Mouse (Mus musculus) skeletal muscle tissue, postnatal 0 days (tissue): ENCODE measurements around the gene Ski. TPM values are rescaled to one million over a fixed set of nuclear protein-coding genes. Genes with fewer than 3 reads are reported as not detected.

Experiments used
- polyA plus RNA-seq: library from polyadenylated mRNA; unstranded; fragments of >200 nt; fragmentation: Nextera tagmentation; extraction: Ambion mirVana; gene quantifications from 2 replicates; pipeline ENCODE4 v1.2.1, GENCODE M21; 2015

Gene Ski
- 15.6 and 16.5 TPM in 2 replicates for polyA plus RNA-seq

DNA sequence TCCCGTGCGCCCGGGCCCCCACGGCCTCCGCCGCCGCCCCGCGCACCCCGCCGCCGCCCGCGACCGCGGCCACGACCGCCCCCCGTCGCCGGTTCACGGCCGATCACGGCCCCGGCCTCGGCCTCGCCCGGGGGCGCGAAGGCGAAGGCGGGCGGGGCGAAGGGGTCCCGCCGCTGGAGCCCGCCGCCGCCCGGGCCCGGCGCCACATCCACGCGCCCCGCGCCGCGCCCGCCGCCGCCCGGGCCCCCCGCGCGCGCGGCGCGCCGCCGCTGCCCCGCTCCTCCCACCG is at the start of gene Ski:
TSS of gene Ski (minus strand) at position 41 of the 289 bp plus-strand sequence.

DNA sequence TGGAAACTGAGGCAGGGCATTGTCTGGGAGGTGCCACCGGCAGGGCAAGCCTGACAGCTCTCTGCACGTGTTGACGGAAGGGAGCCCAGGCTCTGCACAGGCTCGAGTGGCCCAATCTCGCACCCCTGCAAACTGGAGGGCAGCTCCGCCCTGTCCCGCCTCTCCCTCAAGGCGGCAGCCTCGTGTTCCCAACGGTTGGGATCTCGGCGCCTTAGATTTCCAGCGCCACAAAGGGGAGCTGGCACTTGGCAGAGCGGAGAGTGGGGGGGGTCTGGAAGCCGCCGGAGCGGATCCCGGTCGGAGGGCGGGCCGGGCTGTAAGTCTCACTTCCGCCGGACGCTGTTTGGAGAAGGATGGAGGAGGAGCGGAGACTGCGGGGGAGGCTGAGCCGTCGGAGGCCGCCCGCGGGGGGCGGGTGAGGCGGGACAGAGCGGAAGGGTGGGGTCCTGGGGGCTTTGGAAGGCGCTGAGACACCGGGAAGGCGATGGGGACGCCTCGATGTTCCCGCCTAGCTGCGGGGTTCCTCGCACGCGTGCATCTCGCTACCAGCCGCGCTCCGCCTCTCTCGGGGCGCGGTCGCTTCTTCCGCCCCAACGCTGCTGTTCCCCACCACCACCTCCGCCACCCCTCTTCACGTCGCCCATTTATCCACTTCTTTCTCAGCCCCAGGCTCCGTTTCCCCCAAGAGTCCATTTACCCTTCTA is 27.4 kb upstream of the Ski start, which contains the start of gene Faap20:
TSS of gene Faap20 (plus strand) at position 155 of the 704 bp plus-strand sequence.

Other genes starting within 250 kb of the Ski start
- 0.51 TPM in 1 of 2 replicates, not detected in the other for gene Plch2, start 165.8 kb downstream of the Ski start, polyA plus RNA-seq
- 17.0 and 17.5 TPM in 2 replicates for gene Pex10, start 155.6 kb downstream of the Ski start, polyA plus RNA-seq
- gene Rer1, start 136.2 kb downstream of the Ski start, polyA plus RNA-seq, result 103 and 130 TPM in 2 replicates
- gene Morn1, start 136.0 kb downstream of the Ski start, polyA plus RNA-seq, result 2.4 and 2.6 TPM in 2 replicates
- 68.4 and 75.7 TPM in 2 replicates for gene Faap20, start 27.2 kb upstream of the Ski start, polyA plus RNA-seq
- gene Prkcz, start 138.8 kb upstream of the Ski start, polyA plus RNA-seq, result 3.4 and 4.2 TPM in 2 replicates
- 0.47 and 1.0 TPM in 2 replicates for gene Gabrd, start 175.5 kb upstream of the Ski start, polyA plus RNA-seq
- gene Cfap74, start 186.6 kb upstream of the Ski start, polyA plus RNA-seq, result 1.3 and 1.6 TPM in 2 replicates
- gene Tmem52, start 246.5 kb upstream of the Ski start, polyA plus RNA-seq, result 73.1 and 82.1 TPM in 2 replicates